Mouse (Mus musculus) midbrain, embryonic 15.5 days (tissue): ENCODE results near the gene Dmtf1. TPM values are rescaled to one million over a fixed set of nuclear protein-coding genes. Genes with fewer than 3 reads are reported as not detected.

Experiments used
- ATAC-seq: fragments of 200-750 bp; cut with Nextera tagmentation; replicated peaks from 2 replicates; pipeline ENCODE4 v1.8.0; 2017; ENCODE audit warnings: moderate TSS enrichment
- H3K27ac ChIP-seq: fragments of 300-500 bp; sonication (generic); 2 replicates; pipeline ENCODE4 v1.5.1; 2015; ENCODE audit warnings: mild to moderate bottlenecking, inconsistent platforms
- H3K27me3 ChIP-seq: fragments of 300-500 bp; sonication (generic); replicated peaks from 2 replicates; pipeline ENCODE4 v1.6.1; 2015; ENCODE audit warnings: inconsistent platforms
- H3K36me3 ChIP-seq: fragments of 300-500 bp; sonication (generic); replicated peaks from 2 replicates; pipeline ENCODE4 v1.6.1; 2015; ENCODE audit warnings: inconsistent platforms
- H3K4me1 ChIP-seq: fragments of 300-500 bp; sonication (generic); 2 replicates; pipeline ENCODE4 v1.6.1; 2015; ENCODE audit warnings: inconsistent platforms
- H3K4me2 ChIP-seq: fragments of 300-500 bp; sonication (generic); 2 replicates; pipeline ENCODE4 v1.6.1; 2015; ENCODE audit warnings: inconsistent platforms, mild to moderate bottlenecking, moderate library complexity
- H3K4me3 ChIP-seq: fragments of 300-500 bp; sonication (generic); 2 replicates; pipeline ENCODE4 v1.5.1; 2015; ENCODE audit warnings: mild to moderate bottlenecking, inconsistent platforms
- H3K9ac ChIP-seq: fragments of 300-500 bp; sonication (generic); 2 replicates; pipeline ENCODE4 v1.6.1; 2015; ENCODE audit warnings: mild to moderate bottlenecking, inconsistent platforms
- H3K9me3 ChIP-seq: fragments of 300-500 bp; sonication (generic); 2 replicates; pipeline ENCODE4 v1.6.1; 2016; ENCODE audit warnings: inconsistent platforms
- WGBS: fragments of 180-500 bp; shearing (Covaris S2); methylation state at CpG from one replicate; pipeline ENCODE4 v1.1.7; 2015; ENCODE audit warnings: mixed read lengths; 5-methylcytosine and 5-hydroxymethylcytosine counted together
- polyA plus RNA-seq: library from polyadenylated mRNA; unstranded; fragments of >200 nt; fragmentation: Nextera tagmentation; extraction: Ambion mirVana; gene quantifications from 2 replicates; pipeline ENCODE4 v1.2.1, GENCODE M21; 2015

The Dmtf1 gene
- polyA plus RNA-seq, 1 experiment from 2014 or later: 63.5 TPM

DNA sequence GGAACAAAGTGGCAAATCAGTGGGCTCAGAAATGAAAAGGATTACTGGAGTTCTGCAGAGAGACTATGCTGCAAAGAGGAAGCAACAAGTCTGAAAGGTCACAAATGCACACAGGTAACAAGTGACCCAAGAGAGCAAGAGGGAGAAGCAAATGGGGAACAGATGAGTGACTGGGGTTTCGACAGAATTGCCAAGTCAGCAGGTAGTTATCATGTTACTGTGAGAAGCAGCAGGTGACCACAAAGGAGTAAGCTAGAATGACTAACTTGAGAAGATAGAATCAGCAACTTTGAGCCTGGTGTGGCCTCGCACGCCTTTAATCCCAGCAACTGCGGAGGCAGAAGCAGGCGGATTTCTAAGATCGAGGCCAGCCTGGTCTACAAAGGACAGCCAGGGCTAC lies 19.2 kb downstream of the Dmtf1 start:
- Histone ChIP-seq H3K36me3 (peaks cover 25% of the 10 kb centered on the region), H3K9me3 (no peaks in the 10 kb centered on the region), H3K9ac (no peak overlapping the region), H3K27me3 (no peaks in the 10 kb centered on the region), H3K27ac (no peak overlapping the region), H3K4me1 (no peaks in the 10 kb centered on the region), H3K4me3 (no peak overlapping the region), H3K4me2 (no peak overlapping the region)
- 91% methylated on average over 6 of the region's 6 CpGs for WGBS
- no peak for ATAC-seq

DNA sequence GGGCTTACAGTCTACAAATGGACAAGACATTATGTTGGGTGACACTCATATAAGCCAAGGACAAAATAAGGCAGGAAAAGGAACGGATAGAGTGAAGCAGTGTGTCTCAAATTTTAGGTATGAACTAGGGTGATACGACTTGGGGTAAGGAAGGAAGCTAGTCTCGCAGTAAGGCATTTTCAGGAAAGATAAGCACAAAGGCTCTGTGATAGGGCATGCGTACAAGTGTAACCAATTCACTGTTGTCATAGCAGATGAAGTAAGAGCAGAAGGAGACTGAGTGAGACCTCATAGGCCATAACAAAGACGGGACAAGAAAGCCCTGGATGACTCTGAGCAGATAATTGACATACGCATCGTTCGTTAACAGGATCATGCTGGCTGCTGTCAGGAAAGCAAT lies 20.9 kb downstream of the Dmtf1 start:
- ATAC-seq: no peak
- WGBS: 89% methylated on average over 8 of the region's 8 CpGs
- Histone ChIP-seq H3K27ac (no peak overlapping the region), H3K4me3 (no peak overlapping the region), H3K9me3 (no peaks in the 10 kb centered on the region), H3K27me3 (no peaks in the 10 kb centered on the region), H3K36me3 (peaks cover 21% of the 10 kb centered on the region), H3K4me2 (no peak overlapping the region), H3K9ac (no peak overlapping the region), H3K4me1 (no peaks in the 10 kb centered on the region)

DNA sequence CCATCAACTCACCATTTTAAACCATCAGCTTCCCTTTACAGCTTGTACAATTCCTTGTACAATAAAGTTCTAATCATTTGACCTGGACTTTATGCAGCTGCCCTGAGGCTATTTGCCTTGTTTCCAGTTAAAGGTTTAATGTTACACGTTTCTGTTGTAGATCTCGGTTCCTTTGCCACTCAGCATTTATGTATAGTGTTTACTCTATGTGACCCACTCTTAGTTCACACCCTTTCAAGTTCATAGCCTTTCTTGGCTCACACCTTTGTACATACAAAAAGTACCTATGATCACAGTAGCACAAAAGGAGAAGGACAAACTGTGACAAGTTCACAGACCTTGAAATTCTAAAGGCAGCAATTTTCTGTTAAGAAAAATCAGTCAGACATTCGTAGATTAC lies 26.0 kb downstream of the Dmtf1 start:
- no peaks in the 10 kb centered on the region for H3K4me1 ChIP-seq
- no peak overlapping the region for H3K27ac ChIP-seq
- H3K9ac ChIP-seq: no peak overlapping the region
- WGBS: 83% methylated on average over 3 of the region's 3 CpGs
- H3K9me3 ChIP-seq: no peaks in the 10 kb centered on the region
- no peak overlapping the region for H3K4me2 ChIP-seq
- H3K27me3 ChIP-seq: no peaks in the 10 kb centered on the region
- H3K4me3 ChIP-seq: no peak overlapping the region
- ATAC-seq: no peak
- peaks cover 19% of the 10 kb centered on the region for H3K36me3 ChIP-seq

DNA sequence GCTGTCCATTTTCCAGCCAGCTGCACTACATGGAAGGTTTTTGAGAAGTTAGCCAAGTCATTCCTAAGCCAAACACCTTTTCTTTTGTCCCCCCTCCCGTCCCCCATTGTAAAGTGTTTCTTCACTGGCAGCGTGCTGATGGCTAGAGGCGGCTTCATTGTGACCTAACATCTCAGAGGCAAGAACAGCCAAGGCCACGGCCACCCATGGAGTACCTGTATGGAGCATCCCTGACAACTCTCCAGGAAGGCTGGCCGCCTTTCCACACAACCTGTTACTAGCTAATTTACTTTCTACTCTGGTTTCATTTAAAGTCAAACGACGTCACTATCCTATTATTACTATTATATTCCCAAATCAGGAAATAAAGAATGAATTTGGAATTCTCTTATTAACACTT lies 29.8 kb downstream of the Dmtf1 start:
- peaks cover 14% of the 10 kb centered on the region; the same call in 1 of the 2 replicates for H3K36me3 ChIP-seq
- H3K4me2 ChIP-seq: no peak overlapping the region
- WGBS: 84% methylated on average over 7 of the region's 7 CpGs
- no peak for ATAC-seq
- no peak overlapping the region for H3K4me3 ChIP-seq
- no peaks in the 10 kb centered on the region for H3K4me1 ChIP-seq
- no peak overlapping the region for H3K9ac ChIP-seq
- no peaks in the 10 kb centered on the region for H3K27me3 ChIP-seq
- H3K27ac ChIP-seq: no peak overlapping the region
- no peaks in the 10 kb centered on the region for H3K9me3 ChIP-seq

DNA sequence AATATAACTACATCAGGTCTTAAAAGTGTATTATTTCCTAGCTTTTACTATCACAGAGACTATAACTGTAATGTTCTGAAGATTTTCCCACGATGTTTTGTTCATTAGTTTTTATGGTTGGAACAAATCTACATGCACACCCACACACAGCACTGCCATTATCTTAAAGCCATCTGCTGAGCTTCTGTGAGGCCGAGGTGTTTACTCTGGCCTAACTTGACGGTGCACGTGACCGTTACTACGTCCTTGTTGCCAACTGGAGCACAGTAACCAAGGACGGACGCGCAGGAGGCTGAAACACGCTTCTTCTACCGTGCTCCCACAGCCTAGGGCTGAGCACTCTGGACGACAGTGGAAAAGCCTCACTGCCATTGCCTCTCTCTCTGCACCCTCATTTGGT lies 33.0 kb downstream of the Dmtf1 start:
- Histone ChIP-seq H3K36me3 (peaks cover 30% of the 10 kb centered on the region), H3K9me3 (no peaks in the 10 kb centered on the region), H3K27ac (no peak overlapping the region), H3K4me1 (no peaks in the 10 kb centered on the region), H3K4me3 (no peak overlapping the region), H3K4me2 (no peak overlapping the region), H3K9ac (no peak overlapping the region), H3K27me3 (no peaks in the 10 kb centered on the region)
- WGBS: 95% methylated on average over 12 of the region's 12 CpGs
- no peak for ATAC-seq

DNA sequence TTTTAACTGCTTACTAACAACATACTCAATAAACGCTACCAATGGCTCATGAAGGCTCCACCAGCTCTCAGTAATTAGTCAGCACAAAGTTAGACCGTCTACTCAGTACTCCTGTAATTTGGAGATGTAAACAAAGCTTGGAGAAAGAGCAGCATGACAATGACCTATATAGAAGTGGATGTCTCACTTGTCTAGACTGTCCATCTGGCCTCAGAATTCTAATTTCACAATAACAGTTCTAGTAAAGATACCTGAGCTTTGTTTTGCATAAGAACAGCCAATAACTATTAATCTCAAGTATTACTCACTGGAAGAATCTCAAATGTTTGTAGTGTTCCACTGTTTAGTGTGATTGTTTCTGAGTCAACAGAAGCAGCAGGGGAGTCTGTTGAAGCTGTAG lies 37.4 kb downstream of the Dmtf1 start:
- H3K4me2 ChIP-seq: no peak overlapping the region
- no peak overlapping the region for H3K9ac ChIP-seq
- no peaks in the 10 kb centered on the region for H3K4me1 ChIP-seq
- no peak overlapping the region for H3K27ac ChIP-seq
- H3K36me3 ChIP-seq: peaks cover 55% of the 10 kb centered on the region
- H3K4me3 ChIP-seq: no peak overlapping the region
- WGBS: 86% methylated on average over 2 of the region's 2 CpGs
- H3K27me3 ChIP-seq: no peaks in the 10 kb centered on the region
- H3K9me3 ChIP-seq: no peaks in the 10 kb centered on the region
- ATAC-seq: no peak

DNA sequence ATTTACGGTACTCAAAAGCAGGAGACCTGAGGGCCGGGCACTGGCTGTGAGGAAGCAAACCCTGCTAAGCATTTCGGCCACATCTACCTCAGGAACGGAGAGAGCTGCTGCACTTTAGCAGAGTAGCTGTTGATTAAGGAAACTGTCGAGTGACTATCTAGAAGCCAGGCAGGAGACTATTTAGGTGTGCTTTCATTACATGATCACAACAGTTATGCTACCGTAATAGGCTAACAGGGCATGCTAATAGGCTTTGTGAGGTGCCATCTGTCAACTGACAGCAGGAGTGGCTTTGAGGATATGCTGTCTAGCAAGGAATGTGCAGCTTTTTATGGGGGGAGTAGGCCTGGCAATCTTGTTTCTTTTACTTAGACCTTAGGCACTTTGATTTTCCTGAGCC lies 47.4 kb downstream of the Dmtf1 start:
- Histone ChIP-seq H3K27ac (no peak overlapping the region), H3K9ac (no peak overlapping the region), H3K4me2 (no peak overlapping the region), H3K4me1 (no peaks in the 10 kb centered on the region), H3K9me3 (no peaks in the 10 kb centered on the region), H3K36me3 (peaks cover 5% of the 10 kb centered on the region), H3K4me3 (no peak overlapping the region), H3K27me3 (no peaks in the 10 kb centered on the region)
- WGBS: 46% methylated on average over 6 of the region's 6 CpGs
- peak; percentile 51; the same call in 1 of the 2 replicates for ATAC-seq

DNA sequence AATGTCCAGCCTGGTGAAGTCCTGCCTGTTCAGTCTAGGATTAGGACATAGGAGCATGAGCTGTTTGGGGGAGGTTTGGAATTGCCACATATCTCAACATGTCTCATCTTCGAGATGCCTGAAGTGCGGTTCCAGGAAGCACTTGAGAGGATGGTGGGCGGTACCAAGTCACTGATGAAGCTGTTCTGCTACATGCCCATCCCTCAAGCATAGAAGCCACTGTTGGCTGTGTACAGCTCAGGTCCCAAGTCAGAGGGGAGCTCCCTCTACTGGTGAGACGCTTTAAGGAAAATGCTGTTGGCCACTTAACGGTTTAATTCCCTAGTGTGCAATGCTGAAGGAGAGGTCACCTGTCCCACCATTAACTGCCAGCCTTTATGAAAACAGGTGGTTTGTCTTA lies 49.8 kb downstream of the Dmtf1 start:
- H3K4me1 ChIP-seq: no peaks in the 10 kb centered on the region
- no peaks in the 10 kb centered on the region for H3K27me3 ChIP-seq
- no peak overlapping the region for H3K4me2 ChIP-seq
- H3K36me3 ChIP-seq: no peaks in the 10 kb centered on the region
- H3K9ac ChIP-seq: no peak overlapping the region
- WGBS: 17% methylated on average over 5 of the region's 5 CpGs
- H3K9me3 ChIP-seq: no peaks in the 10 kb centered on the region
- no peak overlapping the region for H3K27ac ChIP-seq
- H3K4me3 ChIP-seq: no peak overlapping the region
- peak; percentile 76 for ATAC-seq

DNA sequence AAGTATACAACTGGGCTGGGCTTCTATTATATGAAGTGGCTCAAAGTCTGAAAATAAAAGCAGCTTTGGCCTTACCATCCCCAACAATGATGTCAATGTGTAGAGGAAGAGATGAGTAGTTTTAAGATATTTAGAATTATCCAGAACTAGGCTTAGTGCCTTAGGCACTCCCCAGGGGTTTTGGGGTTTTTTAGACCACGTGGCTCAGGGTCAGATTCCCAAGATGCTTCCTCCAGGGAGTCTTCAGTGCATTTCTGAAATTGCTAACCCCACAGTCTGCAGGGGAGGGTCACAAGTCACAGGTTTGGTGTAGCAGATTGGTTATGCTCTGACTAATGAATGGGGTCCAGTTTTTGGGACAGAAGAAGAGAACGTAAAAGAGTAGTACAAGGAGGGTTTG lies 50.3 kb downstream of the Dmtf1 start:
- H3K27me3 ChIP-seq: no peaks in the 10 kb centered on the region
- H3K9me3 ChIP-seq: no peaks in the 10 kb centered on the region
- no peaks in the 10 kb centered on the region for H3K4me1 ChIP-seq
- no peak overlapping the region for H3K4me3 ChIP-seq
- ATAC-seq: no peak
- no peak overlapping the region for H3K27ac ChIP-seq
- WGBS: 61% methylated on average over 2 of the region's 2 CpGs
- H3K4me2 ChIP-seq: no peak overlapping the region
- H3K9ac ChIP-seq: no peak overlapping the region
- H3K36me3 ChIP-seq: no peaks in the 10 kb centered on the region

DNA sequence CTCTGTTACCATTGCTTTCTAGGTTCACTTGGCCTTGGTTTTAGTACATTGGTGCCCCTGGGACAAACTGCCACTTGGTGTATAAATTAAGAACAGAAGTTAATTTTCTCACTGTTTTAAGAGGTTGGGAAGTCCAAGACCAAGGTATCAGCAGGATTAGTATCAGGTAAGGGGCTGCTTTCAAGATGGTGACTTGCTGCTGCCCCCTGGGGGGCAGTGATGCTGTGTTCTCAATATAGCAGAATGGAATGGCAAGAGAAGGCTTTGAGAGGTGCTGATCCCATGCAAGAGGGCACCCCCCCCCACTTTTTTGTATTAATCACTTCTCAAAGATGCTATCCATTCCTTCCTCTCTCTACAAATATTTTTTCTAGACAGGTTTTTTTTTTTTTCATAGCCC lies 52.0 kb downstream of the Dmtf1 start:
- no peaks in the 10 kb centered on the region for H3K9me3 ChIP-seq
- H3K27ac ChIP-seq: no peak overlapping the region
- H3K4me2 ChIP-seq: no peak overlapping the region
- no peak overlapping the region for H3K4me3 ChIP-seq
- ATAC-seq: no peak
- H3K36me3 ChIP-seq: no peaks in the 10 kb centered on the region
- H3K27me3 ChIP-seq: no peaks in the 10 kb centered on the region
- no peaks in the 10 kb centered on the region for H3K4me1 ChIP-seq
- H3K9ac ChIP-seq: no peak overlapping the region

DNA sequence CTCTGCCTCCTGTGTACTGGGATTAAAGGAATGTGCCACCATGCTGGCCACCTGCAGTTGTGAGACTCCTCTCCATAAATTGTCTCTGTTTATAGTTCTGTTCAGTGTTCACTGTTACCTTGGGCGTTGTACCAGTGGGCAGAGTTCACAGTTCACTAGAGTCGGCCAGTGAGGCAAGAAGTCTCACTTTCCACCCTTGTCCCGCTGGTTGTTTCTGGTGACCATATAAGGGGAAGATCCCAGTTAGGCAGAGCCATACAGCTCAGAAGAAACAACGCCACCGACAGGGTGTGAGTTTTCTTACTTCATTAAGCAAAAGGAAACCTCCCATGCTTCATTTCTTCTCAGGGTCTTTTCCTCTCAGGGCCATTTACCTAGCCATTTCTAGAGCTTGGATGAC lies 53.1 kb downstream of the Dmtf1 start:
- WGBS: 92% methylated on average over 5 of the region's 5 CpGs

DNA sequence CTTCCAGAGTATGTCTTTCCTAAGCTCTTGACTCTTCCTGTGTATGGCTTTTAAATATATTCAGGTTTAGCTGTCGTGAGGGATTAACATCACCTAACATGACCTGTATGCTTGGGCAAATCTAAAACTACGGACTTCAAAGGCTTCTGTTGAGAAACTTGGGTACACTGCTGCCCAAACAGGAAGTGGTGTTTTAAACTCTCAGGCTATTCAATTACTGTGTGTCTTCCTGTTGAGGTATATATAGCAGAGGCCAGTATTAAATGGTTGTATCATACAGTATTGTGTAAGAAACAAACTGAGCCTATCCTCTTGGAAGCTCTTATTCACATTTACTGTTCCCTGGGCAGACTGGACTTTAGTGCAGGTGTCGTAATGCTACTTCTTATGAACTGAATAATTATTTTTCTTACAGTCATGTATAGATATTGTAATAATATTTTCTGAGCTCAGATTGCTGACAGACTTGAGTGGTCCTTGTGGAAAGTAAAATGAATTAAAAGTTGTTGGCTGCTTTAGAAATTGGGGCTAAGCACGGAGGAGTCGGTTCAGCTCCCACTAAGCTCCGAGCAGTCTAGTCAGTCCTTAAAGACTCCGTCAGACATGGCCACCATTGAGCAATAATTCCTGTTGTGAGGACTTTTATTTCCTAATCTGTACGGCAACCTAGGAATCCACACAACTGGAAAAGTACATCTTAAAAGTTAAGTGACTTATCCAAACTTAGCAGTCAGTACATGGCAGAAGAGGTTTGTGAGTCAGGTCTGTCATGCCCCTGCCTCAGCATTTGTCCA lies 54.1 kb downstream of the Dmtf1 start:
- Histone ChIP-seq H3K27me3 (0 out of 2 replicates have a peak, but pooled peaks cover under 1% of the 10 kb centered on the region), H3K9me3 (no peaks in the 10 kb centered on the region), H3K4me1 (no peaks in the 10 kb centered on the region), H3K36me3 (no peaks in the 10 kb centered on the region), H3K9ac (no peak overlapping the region), H3K27ac (no peak overlapping the region), H3K4me2 (no peak overlapping the region), H3K4me3 (no peak overlapping the region)
- ATAC-seq: no peak
- 85% methylated on average over 8 of the region's 8 CpGs for WGBS

More for the DNA sequence above, 53.1 kb downstream of the Dmtf1 start:
- Histone ChIP-seq H3K4me3 (no peak overlapping the region), H3K27ac (no peak overlapping the region), H3K4me1 (no peaks in the 10 kb centered on the region), H3K36me3 (no peaks in the 10 kb centered on the region), H3K4me2 (no peak overlapping the region), H3K9me3 (no peaks in the 10 kb centered on the region), H3K9ac (no peak overlapping the region), H3K27me3 (no peaks in the 10 kb centered on the region)
- ATAC-seq: no peak

DNA sequence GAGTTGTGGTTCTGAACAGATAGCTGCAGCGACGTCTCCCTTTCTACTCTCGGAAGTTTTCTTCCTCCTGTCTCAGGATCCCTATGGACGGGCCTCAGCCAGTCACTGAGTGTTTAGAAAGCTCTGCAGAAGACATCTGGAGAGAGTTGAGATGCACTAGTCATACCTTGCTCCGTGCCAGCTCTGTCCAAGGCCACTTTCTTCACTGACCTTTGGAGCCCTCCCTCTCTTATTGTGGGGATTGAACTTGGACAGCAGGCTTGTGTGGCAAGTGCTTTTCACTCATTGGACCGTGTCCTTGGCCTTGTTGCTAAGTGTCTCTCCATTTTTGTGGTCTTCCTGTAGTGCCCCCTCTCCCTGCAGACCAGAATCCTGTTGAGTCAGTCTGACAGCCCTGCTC lies 54.8 kb downstream of the Dmtf1 start:
- H3K9me3 ChIP-seq: no peaks in the 10 kb centered on the region
- no peak overlapping the region for H3K27ac ChIP-seq
- H3K36me3 ChIP-seq: no peaks in the 10 kb centered on the region
- 85% methylated on average over 6 of the region's 6 CpGs for WGBS
- no peak for ATAC-seq
- no peak overlapping the region for H3K4me3 ChIP-seq
- 0 out of 2 replicates have a peak, but pooled peaks cover 6% of the 10 kb centered on the region for H3K27me3 ChIP-seq
- H3K4me2 ChIP-seq: no peak overlapping the region
- peaks cover under 1% of the 10 kb centered on the region; the same call in 1 of the 2 replicates for H3K4me1 ChIP-seq
- no peak overlapping the region for H3K9ac ChIP-seq
